Comparison of ENCODE assay signal across 10 mouse cellular contexts in genomic region chr7:18992294-18992675, GRCm38 (mm10). TPM values are rescaled to one million over a fixed set of nuclear protein-coding genes. Genes with fewer than 3 reads are reported as not detected.
DNase-seq lines count a peak whose midpoint lies in the region; ATAC-seq and TF ChIP-seq lines count a peak whose summit lies in the region.
"Had no signal": no experiment of that assay in that cellular context is flagged by ENCODE, and none has a peak within 500 bp of the region (broad histone marks: within the 10 kb centered on the region; RNA-seq: fewer than 3 reads in every experiment).

No protein-coding gene starts in this region.

- intact Hi-C loops in left cerebral cortex, adult 2 months (cut with DNase I): loop anchor here (5.0 kb wide), 1 partner anchor 95 kb away; no protein-coding TSS in a partner anchor

- no peak for ATAC-seq in hindbrain, embryonic 14.5 days (ENCODE audit: low FRiP score)

- TF ChIP-seq CTCF in left cerebral cortex, adult 2 months (IDR thresholded peaks at IDR 0.05): no peak

- H3K27me3 ChIP-seq in forebrain, embryonic 10.5 days (ENCODE audit: poor library complexity, severe bottlenecking): peaks cover 49% of the 10 kb centered on the region
- no peaks in the 10 kb centered on the region for H3K27me3 ChIP-seq in hindbrain, embryonic 14.5 days (ENCODE audit: control insufficient read depth, insufficient read depth, low read length)

- peaks cover 35% of the 10 kb centered on the region for H3K4me1 ChIP-seq in forebrain, embryonic 10.5 days
- H3K4me1 ChIP-seq in hindbrain, embryonic 14.5 days (replicated peaks; ENCODE audit: control insufficient read depth, insufficient read depth, low read length): peaks cover 30% of the 10 kb centered on the region

- peak overlapping the region; percentile 94 for H3K27ac ChIP-seq in left cerebral cortex, adult 2 months
- peak overlapping the region; percentile 82; the same call in 1 of the 2 replicates for H3K27ac ChIP-seq in forebrain, embryonic 10.5 days
- 0 out of 2 replicates have a peak overlapping the region, but pooled peaks have one; percentile 78 for H3K27ac ChIP-seq in hindbrain, embryonic 14.5 days

- no peaks in the 10 kb centered on the region for H3K9me3 ChIP-seq in forebrain, embryonic 10.5 days
- no peaks in the 10 kb centered on the region for H3K9me3 ChIP-seq in hindbrain, embryonic 14.5 days (ENCODE audit: control insufficient read depth, low read length)

- H3K4me3 ChIP-seq in left cerebral cortex, adult 2 months: peak overlapping the region; percentile 80
- peak overlapping the region; percentile 55 for H3K4me3 ChIP-seq in forebrain, embryonic 10.5 days
- peak overlapping the region; percentile 58 for H3K4me3 ChIP-seq in hindbrain, embryonic 14.5 days (replicated peaks; ENCODE audit: low read length)

- peaks cover 13% of the 10 kb centered on the region for H3K36me3 ChIP-seq in forebrain, embryonic 10.5 days (replicated peaks)
- no peaks in the 10 kb centered on the region for H3K36me3 ChIP-seq in hindbrain, embryonic 14.5 days (replicated peaks; ENCODE audit: control insufficient read depth, insufficient read depth)

- peak overlapping the region; percentile 74 for H3K9ac ChIP-seq in hindbrain, embryonic 14.5 days

- H3K4me2 ChIP-seq in hindbrain, embryonic 14.5 days (replicated peaks): peak overlapping the region; percentile 75

- WGBS in forebrain, embryonic 10.5 days: 3% methylated on average over 31 of the region's 31 CpGs
- WGBS in hindbrain, embryonic 14.5 days: 3% methylated on average over 31 of the region's 31 CpGs

- DNase-seq in left cerebral cortex, adult 2 months (ENCODE audit: extremely low spot score in 1 of 2, low spot score in 2 of 2): peak; percentile 61 to 63
- no peak for DNase-seq in left cerebral cortex, adult 11 months (ENCODE audit: low spot score)
- peak; percentile 52 for DNase-seq in adrenal gland, adult 2 months
- DNase-seq in forebrain, embryonic 10.5 days (ENCODE audit: extremely low spot score, low spot score): peak; percentile 45
- DNase-seq in hindbrain, embryonic 14.5 days (ENCODE audit: low spot score): no peak
- DNase-seq in lung, postnatal 10 days: peak; percentile 36
- no peak for DNase-seq in natural killer cell, adult 2 months (ENCODE audit: low spot score in 2 of 2)
- DNase-seq in layer of hippocampus, postnatal 14 days (ENCODE audit: low spot score in 2 of 2): no peak

RNA-seq across cellular contexts. Expression of gene Mypop, which starts 1.2 kb away (rescaled TPM):
- total RNA-seq in left cerebral cortex, adult 2 months (2021): 10 to 100 TPM; 50.6 to 61.2 TPM
- total RNA-seq in adrenal gland, adult 2 months (2021): 10 to 100 TPM in 1 of 2 experiments, 1 to 10 TPM in 1; 8.9 to 16.8 TPM
- polyA plus RNA-seq in adrenal gland, adult 2 months (2012; rRNA removed): 36.5 and 39.8 TPM in 2 replicates
- 3.9 and 4.4 TPM in 2 replicates for polyA plus RNA-seq in forebrain, embryonic 10.5 days (2016; fragmentation: Nextera tagmentation; extraction: Ambion mirVana)
- 6.7 and 7.4 TPM in 2 replicates for polyA plus RNA-seq in hindbrain, embryonic 14.5 days (2014; fragmentation: Nextera tagmentation; extraction: Ambion mirVana)
- 10 to 100 TPM; 35.6 to 40.5 TPM for total RNA-seq in layer of hippocampus, postnatal 14 days (2021)

RNA-seq across cellular contexts. Expression of gene Nanos2, which starts 5.1 kb away (rescaled TPM):
- under 1 TPM; 0.51 to 0.86 TPM for total RNA-seq in left cerebral cortex, adult 2 months (2021)
- total RNA-seq in adrenal gland, adult 2 months (2021): not detected
- polyA plus RNA-seq in adrenal gland, adult 2 months (2012; rRNA removed): not detected in 2 replicates
- 0.15 TPM in 1 of 2 replicates, not detected in the other for polyA plus RNA-seq in forebrain, embryonic 10.5 days (2016; fragmentation: Nextera tagmentation; extraction: Ambion mirVana)
- polyA plus RNA-seq in hindbrain, embryonic 14.5 days (2014; fragmentation: Nextera tagmentation; extraction: Ambion mirVana): 0.52 and 0.69 TPM in 2 replicates
- 1 to 10 TPM in 1 of 2 experiments, under 1 TPM in 1; 0.48 to 1.3 TPM for total RNA-seq in layer of hippocampus, postnatal 14 days (2021)
- total RNA-seq: adrenal gland, postnatal 36 days had no signal

RNA-seq across cellular contexts. Expression of gene Irf2bp1, which starts 11.6 kb away (rescaled TPM):
- total RNA-seq in left cerebral cortex, adult 2 months (2021): 10 to 100 TPM; 47.7 to 49.2 TPM
- 10 to 100 TPM; 36.8 to 44.3 TPM for total RNA-seq in adrenal gland, adult 2 months (2021)
- 74.8 and 78.3 TPM in 2 replicates for polyA plus RNA-seq in adrenal gland, adult 2 months (2012; rRNA removed)
- polyA plus RNA-seq in forebrain, embryonic 10.5 days (2016; fragmentation: Nextera tagmentation; extraction: Ambion mirVana): 21.3 and 22.1 TPM in 2 replicates
- 32.4 and 38.1 TPM in 2 replicates for polyA plus RNA-seq in hindbrain, embryonic 14.5 days (2014; fragmentation: Nextera tagmentation; extraction: Ambion mirVana)
- 10 to 100 TPM; 43.7 to 44.5 TPM for total RNA-seq in layer of hippocampus, postnatal 14 days (2021)

RNA-seq across cellular contexts. Expression of gene Foxa3, which starts 31.1 kb away (rescaled TPM):
- not detected for total RNA-seq in left cerebral cortex, adult 2 months (2021)
- total RNA-seq in adrenal gland, adult 2 months (2021): not detected
- polyA plus RNA-seq in adrenal gland, adult 2 months (2012; rRNA removed): 0.08 and 0.24 TPM in 2 replicates
- not detected in 2 replicates for polyA plus RNA-seq in forebrain, embryonic 10.5 days (2016; fragmentation: Nextera tagmentation; extraction: Ambion mirVana)
- not detected in 2 replicates for polyA plus RNA-seq in hindbrain, embryonic 14.5 days (2014; fragmentation: Nextera tagmentation; extraction: Ambion mirVana)
- total RNA-seq in layer of hippocampus, postnatal 14 days (2021): not detected
- total RNA-seq: adrenal gland, postnatal 36 days; left cerebral cortex, postnatal 14 days had no signal

RNA-seq across cellular contexts. Expression of gene Sympk, which starts 31.9 kb away (rescaled TPM):
- total RNA-seq in left cerebral cortex, adult 2 months (2021): 100 to 1,000 TPM; 126 to 133 TPM
- 100 to 1,000 TPM in 1 of 2 experiments, 10 to 100 TPM in 1; 94.4 to 103 TPM for total RNA-seq in adrenal gland, adult 2 months (2021)
- polyA plus RNA-seq in adrenal gland, adult 2 months (2012; rRNA removed): 123 and 159 TPM in 2 replicates
- polyA plus RNA-seq in forebrain, embryonic 10.5 days (2016; fragmentation: Nextera tagmentation; extraction: Ambion mirVana): 41.2 and 46.3 TPM in 2 replicates
- 18.7 and 18.8 TPM in 2 replicates for polyA plus RNA-seq in hindbrain, embryonic 14.5 days (2014; fragmentation: Nextera tagmentation; extraction: Ambion mirVana)
- 100 to 1,000 TPM; 103 to 105 TPM for total RNA-seq in layer of hippocampus, postnatal 14 days (2021)

Comparison
In these comparisons a context has a peak if more than half of its experiments do, and no peak if none do; other contexts are left out.
1. DNase-seq: peak in left cerebral cortex, adult 2 months (2 of 2), adrenal gland, adult 2 months (single experiment), forebrain, embryonic 10.5 days (single experiment) and lung, postnatal 10 days (single experiment); none in left cerebral cortex, adult 11 months (single experiment), hindbrain, embryonic 14.5 days (single experiment), natural killer cell, adult 2 months (0 of 2) and layer of hippocampus, postnatal 14 days (0 of 2).
2. Peak in every context shown above with its lines, with median percentiles within 50 percentile points of each other: H3K27ac ChIP-seq and H3K4me3 ChIP-seq.